Mouse (Mus musculus): Measurements from ENCODE around the gene Pcgf1.

The Pcgf1 gene

GRCm38 (mm10) chr6:83077630-83078323 lies at the start of gene Pcgf1:
Gene Pcgf1, plus strand, starts transcription at chr6:83077869.
- no peak for DNase-seq (ENCODE audit: low spot score in 2 of 2)

GRCm38 (mm10) chr6:83029777-83030176 lies 47.9 kb upstream of the Pcgf1 start:
- DNase-seq (ENCODE audit: low spot score in 2 of 2), result no peak

GRCm38 (mm10) chr6:83031111-83031510 lies 46.6 kb upstream of the Pcgf1 start:
- DNase-seq (ENCODE audit: low spot score in 2 of 2), result no peak

- no peak for DNase-seq (ENCODE audit: low spot score in 2 of 2)
These were observed 45.6 kb upstream of the Pcgf1 start for GRCm38 (mm10) chr6:83031921-83032590.

GRCm38 (mm10) chr6:83032769-83033191 lies 44.9 kb upstream of the Pcgf1 start:
- DNase-seq (ENCODE audit: low spot score in 2 of 2), result peak; percentile 29

GRCm38 (mm10) chr6:83033249-83034185 lies 44.2 kb upstream of the Pcgf1 start, which contains the start of the genes Dok1 and Loxl3:
Gene Dok1, minus strand, starts transcription at chr6:83033471.
Gene Loxl3, plus strand, starts transcription at chr6:83034173.
- DNase-seq (ENCODE audit: low spot score in 2 of 2), result peak; percentile 76 to 78

- DNase-seq (ENCODE audit: low spot score in 2 of 2), result no peak
These were observed 43.1 kb upstream of the Pcgf1 start for GRCm38 (mm10) chr6:83034463-83035055.

GRCm38 (mm10) chr6:83037188-83037587 lies 40.5 kb upstream of the Pcgf1 start:
- DNase-seq (ENCODE audit: low spot score in 2 of 2), result no peak

- DNase-seq (ENCODE audit: low spot score in 2 of 2), result peak; percentile 89 to 91
These were observed 39.1 kb upstream of the Pcgf1 start for GRCm38 (mm10) chr6:83038496-83039012.

GRCm38 (mm10) chr6:83040601-83041000 lies 37.1 kb upstream of the Pcgf1 start:
- no peak for DNase-seq (ENCODE audit: low spot score in 2 of 2)

- DNase-seq (ENCODE audit: low spot score in 2 of 2), result no peak
These were observed 34.1 kb upstream of the Pcgf1 start for GRCm38 (mm10) chr6:83043561-83043960.

GRCm38 (mm10) chr6:83043993-83044392 lies 33.7 kb upstream of the Pcgf1 start:
- DNase-seq (ENCODE audit: low spot score in 2 of 2), result no peak

GRCm38 (mm10) chr6:83044742-83045141 lies 32.9 kb upstream of the Pcgf1 start:
- DNase-seq (ENCODE audit: low spot score in 2 of 2), result peak; percentile 54 to 59

- no peak for DNase-seq (ENCODE audit: low spot score in 2 of 2)
These were observed 28.3 kb upstream of the Pcgf1 start for GRCm38 (mm10) chr6:83049367-83049766.

GRCm38 (mm10) chr6:83053136-83053960 lies 24.3 kb upstream of the Pcgf1 start:
- DNase-seq (ENCODE audit: low spot score in 2 of 2), result peak in 1 of 2 experiments; percentile 26

- DNase-seq (ENCODE audit: low spot score in 2 of 2), result peak; percentile 96 to 97
These were observed 23.4 kb upstream of the Pcgf1 start, which contains the start of gene Aup1 for GRCm38 (mm10) chr6:83054074-83054851. Gene Aup1, plus strand, starts transcription at chr6:83054521.

GRCm38 (mm10) chr6:83054871-83055431 lies 22.7 kb upstream of the Pcgf1 start, which contains the start of gene Htra2:
Gene Htra2, minus strand, starts transcription at chr6:83055273.
- DNase-seq (ENCODE audit: low spot score in 2 of 2), result peak; percentile 28 to 35

- no peak for DNase-seq (ENCODE audit: low spot score in 2 of 2)
These were observed 19.9 kb upstream of the Pcgf1 start, which contains the start of gene Dqx1 for GRCm38 (mm10) chr6:83057790-83058189. Gene Dqx1, plus strand, starts transcription at chr6:83057844.

- DNase-seq (ENCODE audit: low spot score in 2 of 2), result no peak
These were observed 18.9 kb upstream of the Pcgf1 start for GRCm38 (mm10) chr6:83058725-83059124.

All from heart, adult 9 months (tissue).